Mouse (Mus musculus) gastrocnemius, adult 18-20 months (tissue): ENCODE results near the gene Mctp2. TPM values are rescaled to one million over a fixed set of nuclear protein-coding genes. Genes with fewer than 3 reads are reported as not detected.

ENCODE experiments used
- DNase-seq: peaks from one replicate; pipeline ENCODE4 v3.0.0; 2021; ENCODE audit warnings: low spot score
- long read RNA-seq, 2 experiments: library from polyadenylated mRNA; stranded (forward); transcript quantifications; one replicate each; pipeline ENCODE4 v2.0.0; 2021
- total RNA-seq, 2 experiments: library from RNA; stranded (reverse); gene quantifications; 2 replicates each; pipeline ENCODE4 v1.2.3; 2021

Mctp2 gene
- total RNA-seq, result under 1 TPM; 0.05 to 0.12 TPM
- long read RNA-seq, experiment 1, partial matches to known transcripts, result 0 of 1 reads
- long read RNA-seq, experiment 1, other reads (novel, unspliced or antisense), result 1 of 1 reads
- long read RNA-seq, experiment 2, result 0 reads

- peak; percentile 4 for DNase-seq
These were observed at the start of gene Mctp2 for GRCm38 (mm10) chr7:72306382-72306841. TSS of gene Mctp2 (minus strand) at chr7:72306608.

GRCm38 (mm10) chr7:72345901-72346300 is 39.5 kb upstream of the Mctp2 start:
- DNase-seq, result no peak

- no peak for DNase-seq
These were observed 37.3 kb upstream of the Mctp2 start for GRCm38 (mm10) chr7:72343751-72344150.

GRCm38 (mm10) chr7:72342822-72343221 is 36.4 kb upstream of the Mctp2 start:
- DNase-seq, result no peak

GRCm38 (mm10) chr7:72325961-72326360 is 19.6 kb upstream of the Mctp2 start:
- no peak for DNase-seq

- no peak for DNase-seq
These were observed 14.5 kb upstream of the Mctp2 start for GRCm38 (mm10) chr7:72320906-72321305.

- DNase-seq, result no peak
These were observed 14.0 kb upstream of the Mctp2 start for GRCm38 (mm10) chr7:72320441-72320840.

- no peak for DNase-seq
These were observed 8.1 kb upstream of the Mctp2 start for GRCm38 (mm10) chr7:72314395-72315060.

- no peak for DNase-seq
These were observed 7.5 kb upstream of the Mctp2 start for GRCm38 (mm10) chr7:72313908-72314307.

GRCm38 (mm10) chr7:72311582-72311981 is 5.2 kb upstream of the Mctp2 start:
- DNase-seq, result no peak

- DNase-seq, result no peak
These were observed 1.7 kb upstream of the Mctp2 start for GRCm38 (mm10) chr7:72308078-72308477.

- no peak for DNase-seq
These were observed 439 bp upstream of the Mctp2 start for GRCm38 (mm10) chr7:72306847-72307246.

- no peak for DNase-seq
These were observed 437 bp downstream of the Mctp2 start for GRCm38 (mm10) chr7:72305971-72306370.

GRCm38 (mm10) chr7:72301667-72302066 is 4.7 kb downstream of the Mctp2 start:
- DNase-seq, result no peak

- no peak for DNase-seq
These were observed 6.7 kb downstream of the Mctp2 start for GRCm38 (mm10) chr7:72299726-72300125.

GRCm38 (mm10) chr7:72297013-72297412 is 9.4 kb downstream of the Mctp2 start:
- DNase-seq, result no peak

- no peak for DNase-seq
These were observed 10.2 kb downstream of the Mctp2 start for GRCm38 (mm10) chr7:72296171-72296570.

GRCm38 (mm10) chr7:72294886-72295285 is 11.5 kb downstream of the Mctp2 start:
- no peak for DNase-seq

- DNase-seq, result no peak
These were observed 12.4 kb downstream of the Mctp2 start for GRCm38 (mm10) chr7:72293784-72294538.

GRCm38 (mm10) chr7:72292232-72292913 is 14.0 kb downstream of the Mctp2 start:
- DNase-seq, result no peak

- DNase-seq, result no peak
These were observed 25.7 kb downstream of the Mctp2 start for GRCm38 (mm10) chr7:72280721-72281120.

GRCm38 (mm10) chr7:72278412-72278811 is 28.0 kb downstream of the Mctp2 start:
- no peak for DNase-seq
